Mouse (Mus musculus) naive thymus-derived CD4-positive, alpha-beta T cell, adult 5 months (primary cell): ENCODE results near the gene Gpr146. TPM values are rescaled to one million over a fixed set of nuclear protein-coding genes. Genes with fewer than 3 reads are reported as not detected.

ENCODE experiments used
- polyA plus RNA-seq: library from polyadenylated mRNA; unstranded; fragments of 100-300 nt; shearing (Covaris generic); gene quantifications from one replicate; pipeline ENCODE4 v1.2.1, GENCODE M21; 2017

The Gpr146 gene
- polyA plus RNA-seq: 43.4 TPM

DNA sequence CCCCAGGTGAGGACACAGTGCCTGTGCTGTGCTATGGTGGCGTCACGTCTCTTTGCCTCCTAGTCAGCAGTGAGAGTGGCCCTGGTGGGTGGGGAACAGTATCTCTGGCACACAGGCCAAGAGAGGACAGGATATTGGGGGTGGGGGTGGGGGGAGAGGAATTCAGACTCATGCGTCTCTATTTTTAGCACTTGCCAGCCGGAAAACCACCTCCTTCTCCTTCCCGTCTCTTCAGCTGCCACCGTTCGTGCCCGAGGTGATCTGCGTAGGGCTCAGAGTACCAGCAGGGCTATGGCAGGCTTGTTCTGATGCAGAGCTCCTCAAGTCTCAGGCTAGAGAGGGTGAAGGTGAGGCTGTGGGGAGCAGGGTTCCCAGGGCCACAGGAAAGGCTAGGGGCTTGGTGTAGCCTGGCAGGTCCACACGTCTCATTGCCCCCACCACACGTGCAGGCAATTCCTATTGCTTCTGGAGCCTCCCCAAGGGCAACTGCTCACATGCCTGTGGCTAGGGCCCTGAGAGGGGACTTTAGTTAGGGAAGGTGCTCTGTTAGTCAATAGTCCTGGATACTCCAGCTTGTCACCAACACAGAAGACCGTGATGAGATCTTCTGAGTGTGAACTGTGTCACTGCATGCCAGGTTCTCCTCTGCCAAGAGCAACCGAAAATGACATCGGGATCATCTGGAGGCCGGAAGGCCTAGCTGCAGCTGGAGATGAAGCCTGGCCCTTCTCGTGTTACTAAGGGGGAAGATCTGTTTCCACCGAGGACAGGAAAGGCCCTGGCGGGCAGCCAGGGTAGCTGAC is at the start of gene Gpr146:
TSS of gene Gpr146 (plus strand) at position 230 of the 803 bp plus-strand sequence.

DNA sequence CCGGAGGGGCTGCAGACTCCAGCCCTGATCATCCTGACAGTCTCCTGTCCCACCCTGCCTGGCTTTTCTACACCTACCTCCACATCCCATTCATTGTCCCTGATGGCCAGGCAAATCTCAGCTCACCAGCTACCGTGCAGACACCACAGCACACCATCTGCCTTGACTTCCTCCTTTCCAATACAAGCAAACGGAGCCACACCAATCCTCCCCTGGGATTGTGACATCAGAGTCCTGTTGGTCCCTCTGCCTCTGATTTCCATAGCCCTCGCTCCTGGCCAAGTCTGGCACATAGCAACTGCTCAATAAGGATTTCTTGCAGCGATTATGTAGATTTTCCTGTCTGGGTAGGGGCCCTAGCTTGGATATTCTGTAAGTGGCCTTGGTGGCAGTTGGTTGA is 26.4 kb upstream of the Gpr146 start, which contains the start of gene Cox19:
TSS of gene Cox19 (minus strand) at position 285 of the 400 bp plus-strand sequence.

GRCm38 (mm10) chr5:139352317-139352716 is 25.2 kb upstream of the Gpr146 start, which contains the start of gene Cyp2w1:
Cyp2w1 (plus strand) TSS chr5:139352617.

DNA sequence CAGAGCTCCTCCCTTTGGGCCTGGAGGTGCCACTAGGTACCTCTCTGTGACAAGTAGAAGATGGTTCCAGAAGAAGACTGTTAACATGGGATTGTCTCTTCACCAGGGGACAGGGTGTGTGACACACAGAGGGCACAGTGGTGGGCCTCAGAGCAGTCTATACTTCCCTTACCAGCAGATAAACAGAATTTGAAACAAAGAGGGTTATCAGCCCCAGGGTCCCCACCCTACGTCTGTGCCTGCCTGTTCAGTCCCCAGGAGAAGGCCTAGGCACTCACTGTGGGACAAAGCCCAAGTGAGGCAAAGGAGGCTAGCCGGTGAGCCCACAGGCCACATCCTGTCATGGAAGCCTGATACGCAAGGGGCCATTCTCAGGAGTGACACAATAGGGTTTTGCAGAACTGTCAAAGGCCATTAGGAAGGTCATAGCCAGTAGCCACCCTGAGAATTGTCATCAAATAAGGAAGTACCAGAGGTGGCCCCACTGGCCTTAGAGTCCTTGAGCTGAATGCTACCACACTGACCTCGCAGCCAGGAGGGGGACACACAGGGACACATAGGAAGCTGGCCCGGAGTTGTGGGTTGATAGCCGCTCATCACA is 27.4 kb downstream of the Gpr146 start, which contains the start of gene C130050O18Rik:
TSS of gene C130050O18Rik (plus strand) at position 480 of the 601 bp plus-strand sequence.

GRCm38 (mm10) chr5:139423026-139423865 is 45.7 kb downstream of the Gpr146 start, which contains the start of gene Gper1:
Gper1 (plus strand) TSS chr5:139423151.

Other genes with a start within 250 kb of the Gpr146 start
- 0.90 TPM for gene Prkar1b, start 227.7 kb upstream of the Gpr146 start, polyA plus RNA-seq
- 24.8 TPM for gene Dnaaf5, start 227.5 kb upstream of the Gpr146 start, polyA plus RNA-seq
- 44.9 TPM for gene Sun1, start 177.1 kb upstream of the Gpr146 start, polyA plus RNA-seq
- gene Get4, start 125.4 kb upstream of the Gpr146 start, polyA plus RNA-seq: 129 TPM
- gene Adap1, start 52.1 kb upstream of the Gpr146 start, polyA plus RNA-seq: 1.8 TPM
- 32.0 TPM for gene Cox19, start 26.3 kb upstream of the Gpr146 start, polyA plus RNA-seq
- not detected for gene Cyp2w1, start 25.1 kb upstream of the Gpr146 start, polyA plus RNA-seq
- not detected for gene C130050O18Rik, start 27.6 kb downstream of the Gpr146 start, polyA plus RNA-seq
- gene Gper1, start 45.5 kb downstream of the Gpr146 start, polyA plus RNA-seq: not detected
- gene 3110082I17Rik, start 82.8 kb downstream of the Gpr146 start, polyA plus RNA-seq: 4.0 TPM
- 77.2 TPM for gene Zfand2a, start 106.9 kb downstream of the Gpr146 start, polyA plus RNA-seq
- not detected for gene Uncx, start 165.8 kb downstream of the Gpr146 start, polyA plus RNA-seq